Mouse (Mus musculus) common myeloid progenitor, adult 5-6 weeks (primary cell): ENCODE results near the gene Dzip3. TPM values are rescaled to one million over a fixed set of nuclear protein-coding genes. Genes with fewer than 3 reads are reported as not detected.

Experiments
- ATAC-seq: replicated peaks from 2 replicates; pipeline ENCODE4 v1.8.0; 2016; ENCODE audit warnings: low read depth, mild to moderate bottlenecking, moderate TSS enrichment, inconsistent platforms; ENCODE audit not compliant: poor library complexity, severe bottlenecking
- total RNA-seq: library from RNA; stranded (forward); fragments of 200-1000, 187-1606 nt; gene quantifications from 2 replicates; pipeline ENCODE4 v1.2.3, GENCODE M21; 2017

Dzip3 gene
- 37.0 and 39.6 TPM in 2 replicates for total RNA-seq

DNA sequence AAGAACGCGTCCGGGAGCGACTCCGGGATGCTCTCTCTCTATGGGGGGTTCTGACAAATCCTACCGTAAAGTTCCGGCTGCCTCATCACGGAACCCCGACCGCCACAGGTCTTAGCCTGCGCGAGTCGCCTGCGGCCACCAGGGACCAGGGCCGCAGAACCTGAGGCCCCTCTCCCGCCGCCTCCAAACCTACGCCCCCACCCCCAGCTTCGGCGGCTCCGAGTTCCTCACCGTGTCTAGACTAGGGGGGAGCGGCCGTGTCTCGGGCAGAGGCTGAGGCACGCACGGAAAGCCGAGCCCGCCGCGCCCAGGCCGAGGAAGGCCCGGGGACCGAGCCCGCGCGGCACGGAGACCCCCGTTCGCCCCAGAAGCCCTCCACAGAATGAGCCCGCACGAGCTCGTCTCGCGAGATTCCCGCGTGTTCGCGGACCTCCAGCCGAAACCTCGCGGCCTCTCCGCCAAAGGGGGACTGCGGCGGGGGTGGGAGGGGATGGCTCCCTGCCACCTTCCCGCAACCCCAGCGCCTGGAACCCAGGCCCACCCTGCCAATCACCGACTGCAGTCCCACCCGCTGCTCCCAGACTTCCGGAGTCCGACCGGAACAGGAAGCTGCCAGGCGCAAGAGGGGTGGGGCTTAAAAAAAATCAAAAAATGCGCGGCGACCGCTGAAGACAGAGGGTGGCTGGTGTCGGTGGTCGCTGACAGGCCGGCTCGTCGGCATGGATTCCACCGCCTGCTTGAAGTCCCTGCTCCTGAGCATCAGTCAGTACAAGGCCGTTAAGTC is at the start of gene Dzip3, which contains the start of gene Cip2a:
Dzip3 (minus strand) TSS at position 607 of the 784 bp plus-strand sequence.
Cip2a (plus strand) TSS at position 627 of the 784 bp plus-strand sequence.
- ATAC-seq: peak; percentile 90

- no peak for ATAC-seq
Observed at GRCm38 (mm10) chr16:49040554-49041221, 46.7 kb upstream of the Dzip3 start.

GRCm38 (mm10) chr16:49037771-49038170 is 43.8 kb upstream of the Dzip3 start:
- no peak for ATAC-seq

DNA sequence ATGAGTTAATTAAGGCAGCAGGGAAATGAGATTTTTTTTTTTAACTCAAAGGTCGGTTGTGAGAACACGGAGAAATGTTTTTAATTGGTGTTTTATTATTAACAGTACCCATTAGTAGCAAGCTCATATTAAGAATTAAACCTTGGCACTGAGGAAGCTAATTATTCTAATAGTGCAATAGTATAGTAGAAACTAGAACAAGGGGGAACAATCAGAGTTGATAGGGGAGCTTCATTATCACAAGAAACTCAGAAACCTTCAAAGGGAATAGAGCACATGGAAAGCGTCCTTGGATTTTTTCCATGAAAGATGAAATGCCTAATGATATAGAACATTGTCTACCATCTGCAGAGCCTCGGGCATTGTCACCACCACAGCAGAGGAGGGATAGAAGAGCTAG is 41.9 kb upstream of the Dzip3 start:
- ATAC-seq: no peak

DNA sequence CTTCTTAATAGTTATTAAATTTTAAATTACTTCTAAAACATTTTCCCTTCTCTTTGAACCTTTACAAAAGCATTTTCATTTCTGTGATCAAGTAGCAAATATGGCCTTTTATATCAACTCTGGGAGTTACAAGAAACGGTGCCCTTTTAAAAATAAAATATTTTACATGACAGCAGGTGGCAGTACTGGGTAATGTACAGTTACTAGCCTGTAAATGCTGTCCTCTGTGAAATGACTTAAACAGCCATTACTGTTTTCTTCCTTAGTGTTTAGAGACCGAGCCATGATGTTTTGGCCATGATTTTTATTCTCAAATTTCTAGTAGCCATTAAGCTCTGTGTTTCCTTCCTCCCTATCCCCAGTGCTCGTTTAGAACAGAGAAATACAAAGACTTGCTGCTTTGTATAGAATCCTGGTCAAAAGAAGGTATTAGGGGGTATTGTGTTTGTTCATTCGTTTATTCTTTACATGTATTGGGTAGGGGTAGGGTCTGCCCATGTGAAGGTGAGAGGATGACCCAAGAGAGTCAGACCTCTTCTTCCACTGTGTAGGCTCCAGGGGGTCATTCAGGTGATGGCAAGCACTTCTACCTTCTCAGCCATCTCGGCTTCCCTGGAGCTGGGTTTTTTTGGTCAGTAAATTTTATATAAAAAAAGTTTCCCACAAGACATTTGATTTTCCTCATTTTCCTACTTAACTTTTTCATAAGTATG is 22.8 kb upstream of the Dzip3 start:
- peak; percentile 79 for ATAC-seq

DNA sequence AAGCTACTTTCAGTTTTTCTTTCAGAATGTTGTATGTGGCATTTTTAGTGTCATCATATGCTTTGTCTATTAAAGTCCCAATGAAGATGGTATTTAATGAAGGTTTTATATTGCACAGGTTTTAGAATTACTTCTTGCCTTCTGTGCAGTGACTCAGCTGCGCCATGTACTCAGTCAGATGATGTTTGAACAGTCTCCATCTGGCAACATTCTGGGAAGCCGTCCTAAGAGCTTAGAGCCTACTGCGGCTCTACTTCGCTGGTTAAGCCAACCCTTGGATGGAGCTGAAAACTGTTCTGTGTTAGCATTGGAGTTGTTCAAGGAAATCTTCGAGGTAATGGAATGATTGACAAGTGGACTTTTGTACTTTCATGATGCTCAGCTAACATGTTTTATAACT is 10.2 kb upstream of the Dzip3 start:
- ATAC-seq: no peak

DNA sequence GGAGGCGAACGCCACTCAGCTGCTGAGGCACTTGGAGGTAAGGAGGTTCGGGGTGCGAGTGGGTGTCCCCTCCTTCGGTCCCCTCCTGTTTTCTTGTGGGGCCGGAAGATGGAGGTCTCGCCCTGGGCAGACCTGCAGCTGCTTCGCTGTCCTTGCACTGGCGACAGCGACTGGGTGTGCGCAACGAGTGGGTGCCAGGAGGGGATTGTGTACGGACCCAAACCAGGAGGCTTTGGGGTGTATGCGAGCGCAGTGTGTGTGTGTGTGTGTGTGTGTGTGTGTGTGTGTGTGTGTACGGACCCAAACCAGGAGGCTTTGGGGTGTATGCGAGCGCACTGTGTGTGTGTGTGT is 353 bp upstream of the Dzip3 start:
- peak; percentile 24 for ATAC-seq

DNA sequence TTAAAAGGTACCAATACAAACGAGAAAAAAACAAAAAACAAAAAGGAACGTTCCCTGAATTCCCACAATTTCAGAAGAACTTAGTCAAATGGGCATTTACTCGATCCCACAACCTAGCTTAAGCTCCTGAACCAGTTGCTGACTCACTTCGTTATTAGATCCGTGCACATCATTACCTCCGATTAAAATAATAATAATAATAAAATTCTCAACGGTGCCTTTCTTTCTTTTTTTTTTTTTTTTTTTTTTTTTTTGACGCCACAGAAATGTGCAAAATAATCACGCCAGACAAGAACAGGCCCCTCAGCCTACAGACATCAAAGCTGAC is 770 bp downstream of the Dzip3 start:
- ATAC-seq: no peak

- ATAC-seq: no peak
Observed at GRCm38 (mm10) chr16:48992437-48993230, 1.3 kb downstream of the Dzip3 start.

DNA sequence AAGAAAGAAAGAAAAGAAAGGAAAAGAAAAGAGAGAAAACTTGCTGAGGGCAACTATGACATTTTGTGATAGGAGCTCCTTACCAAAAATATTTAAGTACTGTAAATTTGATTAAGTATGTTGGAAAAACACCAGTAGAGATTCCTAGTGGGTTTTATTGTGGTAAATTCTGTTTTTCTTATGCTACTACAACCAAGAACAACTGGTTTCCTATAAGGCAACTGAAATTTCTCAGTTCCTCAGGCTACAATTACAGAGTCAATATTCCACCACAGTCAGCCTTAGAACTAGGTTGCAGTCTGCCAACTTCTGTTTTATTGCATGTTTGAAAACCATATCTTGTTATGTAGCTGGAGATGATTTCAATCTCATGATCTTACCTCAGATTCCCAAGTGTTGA is 4.3 kb downstream of the Dzip3 start:
- ATAC-seq: no peak

- ATAC-seq: no peak
Observed at GRCm38 (mm10) chr16:48985034-48985627, 8.8 kb downstream of the Dzip3 start.

- no peak for ATAC-seq
Observed at GRCm38 (mm10) chr16:48979965-48980364, 14.0 kb downstream of the Dzip3 start.

DNA sequence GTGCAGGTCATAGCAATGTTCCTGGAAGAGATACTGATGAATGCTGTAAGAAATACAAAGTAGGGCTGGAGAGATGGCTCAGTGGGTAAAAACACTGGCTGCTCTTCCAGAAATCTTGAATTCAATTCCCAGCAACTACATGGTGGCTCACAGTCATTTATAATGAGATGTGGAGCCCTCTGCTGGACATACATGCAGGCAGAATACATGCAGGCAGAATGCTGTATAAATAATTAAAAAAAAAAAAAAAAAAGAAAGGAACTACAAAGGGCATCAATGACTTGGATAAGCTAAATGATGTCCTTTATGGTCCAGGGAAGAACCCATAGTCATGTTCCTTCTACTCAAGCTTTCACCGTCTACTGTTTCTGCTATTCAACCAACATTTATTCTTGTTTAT is 20.4 kb downstream of the Dzip3 start:
- ATAC-seq: peak; percentile 71; the same call in 1 of the 2 replicates

GRCm38 (mm10) chr16:48972996-48973395 is 21.0 kb downstream of the Dzip3 start:
- ATAC-seq: no peak

- ATAC-seq: no peak; the same call in 1 of the 2 replicates
Observed at GRCm38 (mm10) chr16:48941805-48942204, 52.2 kb downstream of the Dzip3 start.

GRCm38 (mm10) chr16:48923724-48924123 is 70.2 kb downstream of the Dzip3 start:
- no peak for ATAC-seq

DNA sequence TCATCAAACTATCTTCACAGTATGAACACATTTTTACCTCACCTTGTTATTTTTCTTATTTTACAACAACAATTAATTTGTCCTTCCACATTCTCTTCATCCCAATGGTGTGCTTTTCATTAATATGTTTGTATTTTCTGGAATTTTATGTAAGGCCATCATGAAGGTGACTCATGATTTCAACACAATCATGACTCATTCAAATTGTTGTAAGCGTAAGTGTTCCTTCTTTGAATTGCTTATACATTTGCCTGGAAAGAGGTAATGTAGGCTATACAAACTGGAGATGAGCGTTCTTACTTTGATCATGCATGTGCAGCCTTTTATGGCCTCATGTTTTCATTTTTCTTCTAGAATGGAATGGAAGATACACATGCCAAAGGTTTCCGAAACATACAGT is 80.8 kb downstream of the Dzip3 start:
- no peak for ATAC-seq

- ATAC-seq: 0 out of 2 replicates have a peak, but pooled peaks have one; percentile 39
Observed at GRCm38 (mm10) chr16:48911184-48911583, 82.8 kb downstream of the Dzip3 start.

DNA sequence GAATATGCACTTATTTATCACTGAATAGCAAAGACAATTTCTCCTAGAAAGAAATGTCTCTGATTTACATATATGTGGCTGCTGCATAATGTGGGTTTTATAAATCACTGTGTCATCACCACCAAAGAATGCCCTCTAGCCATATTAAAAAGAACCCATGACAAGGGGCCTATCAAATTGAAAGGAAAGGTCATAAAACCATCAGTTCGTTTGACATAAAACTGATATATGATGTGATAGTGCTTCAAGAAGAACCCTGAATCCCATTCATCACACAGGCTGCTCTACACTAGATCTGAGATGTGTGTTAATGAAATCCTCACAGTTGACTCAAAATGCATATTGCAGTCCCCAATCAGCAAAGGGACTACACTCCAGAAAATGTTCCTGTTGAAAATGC is 94.1 kb downstream of the Dzip3 start:
- no peak for ATAC-seq

GRCm38 (mm10) chr16:48890733-48891132 is 103.2 kb downstream of the Dzip3 start:
- no peak for ATAC-seq
